Mouse (Mus musculus): ENCODE results near the gene Lrwd1. TPM values are rescaled to one million over a fixed set of nuclear protein-coding genes. Genes with fewer than 3 reads are reported as not detected.
A peak's percentile ranks its signal among the peaks of the same experiment; 100 is the strongest.

Lrwd1 gene
- polyA plus RNA-seq, 2 experiments = 31.1 to 59.4 TPM

GRCm38 (mm10) chr5:136170512-136171362 lies 34.9 kb upstream of the Lrwd1 start, which contains the start of gene Orai2:
Orai2 (minus strand) TSS chr5:136170713.
- Histone ChIP-seq H3K4me3 (replicated peaks; ENCODE audit: low read length) (peak within 1 kb of the TSS; percentile 60), H3K4me1 (ENCODE audit: control insufficient read depth, insufficient read depth, low read length) (peaks cover 7% of the 10 kb centered on the region), H3K27me3 (ENCODE audit: control insufficient read depth, insufficient read depth, low read length) (no peaks in the 10 kb centered on the region), H3K36me3 (ENCODE audit: control insufficient read depth, insufficient read depth, low read length) (no peaks in the 10 kb centered on the region; the same call in 1 of the 2 replicates), H3K27ac (replicated peaks; ENCODE audit: low read depth, low read length) (0 out of 2 replicates have a peak within 1 kb of the TSS, but pooled peaks have one; percentile 7), H3K9ac (ENCODE audit: low read depth, low read length, severe bottlenecking) (peak within 1 kb of the TSS; percentile 70), H3K4me2 (replicated peaks; ENCODE audit: low read depth, low read length, severe bottlenecking) (peak within 1 kb of the TSS; percentile 93), H3K9me3 (ENCODE audit: control insufficient read depth, low read length) (no peaks in the 10 kb centered on the region)
- peak; percentile 75 for DNase-seq (ENCODE audit: low spot score)
- WGBS = 7% methylated on average over 44 of the region's 49 CpGs
- ATAC-seq (ENCODE audit: low FRiP score, low read depth) = peak; percentile 90
- no peak for TF ChIP-seq POLR2A (IDR thresholded peaks at IDR 0.05; ENCODE audit: borderline replicate concordance, extremely low read depth, insufficient read depth, insufficient read length)

DNA sequence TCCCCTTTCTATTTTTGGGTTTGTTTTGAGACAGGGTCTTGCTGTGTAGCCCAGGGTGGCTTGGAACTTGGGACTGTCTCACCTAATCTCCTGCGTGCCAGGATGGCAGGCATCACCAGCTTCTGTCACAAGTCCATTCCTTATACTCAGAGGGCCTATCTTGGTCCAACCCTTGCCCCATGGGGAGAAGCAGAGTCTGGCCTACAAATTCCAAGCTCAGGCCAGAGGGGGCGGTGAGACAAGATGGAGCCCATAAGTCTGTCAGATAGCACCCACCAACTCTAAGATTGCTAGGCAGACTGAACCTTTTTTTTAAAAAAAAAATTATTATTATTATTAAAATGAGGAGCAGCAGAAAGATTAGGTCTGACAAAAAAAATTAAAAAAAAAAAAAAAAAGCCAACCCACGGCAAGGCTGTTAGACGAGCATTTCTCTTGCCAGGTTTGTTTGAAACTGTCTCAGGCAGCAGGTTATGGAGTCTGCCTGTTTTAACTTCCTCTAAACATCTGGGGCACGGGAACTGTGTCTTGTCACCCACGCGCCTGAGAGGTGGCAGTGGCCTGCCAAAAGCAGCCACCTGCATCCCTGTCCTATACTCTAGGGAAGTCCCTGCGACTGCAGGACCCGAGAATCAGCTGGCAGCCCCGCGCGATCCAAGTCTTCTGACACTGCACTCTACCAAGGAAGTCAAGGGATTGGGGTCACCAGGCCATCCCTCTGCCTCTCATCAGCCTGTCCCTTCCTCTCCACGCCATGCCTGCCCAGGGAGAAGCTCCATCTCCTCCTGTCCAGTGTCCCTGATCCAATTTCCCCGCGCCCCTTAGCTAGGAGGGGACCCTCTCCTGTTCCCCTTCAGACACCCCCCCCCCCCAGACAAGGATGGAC lies 34.0 kb upstream of the Lrwd1 start:
- TF ChIP-seq POLR2A (IDR thresholded peaks at IDR 0.05; ENCODE audit: borderline replicate concordance, extremely low read depth, insufficient read depth, insufficient read length) = no peak
- Histone ChIP-seq H3K27ac (replicated peaks; ENCODE audit: low read depth, low read length) (no peak overlapping the region), H3K4me2 (replicated peaks; ENCODE audit: low read depth, low read length, severe bottlenecking) (peak overlapping the region; percentile 93), H3K9ac (ENCODE audit: low read depth, low read length, severe bottlenecking) (peak overlapping the region; percentile 70), H3K9me3 (ENCODE audit: control insufficient read depth, low read length) (no peaks in the 10 kb centered on the region), H3K4me3 (replicated peaks; ENCODE audit: low read length) (peak overlapping the region; percentile 60), H3K27me3 (ENCODE audit: control insufficient read depth, insufficient read depth, low read length) (no peaks in the 10 kb centered on the region), H3K36me3 (ENCODE audit: control insufficient read depth, insufficient read depth, low read length) (no peaks in the 10 kb centered on the region; the same call in 1 of the 2 replicates), H3K4me1 (ENCODE audit: control insufficient read depth, insufficient read depth, low read length) (peaks cover 7% of the 10 kb centered on the region)
- peak; percentile 24; the same call in 1 of the 2 replicates for ATAC-seq (ENCODE audit: low FRiP score, low read depth)
- WGBS = 13% methylated on average over 14 of the region's 15 CpGs
- DNase-seq (ENCODE audit: low spot score) = peak; percentile 7

- TF ChIP-seq POLR2A (IDR thresholded peaks at IDR 0.05; ENCODE audit: borderline replicate concordance, extremely low read depth, insufficient read depth, insufficient read length) = no peak
- Histone ChIP-seq H3K36me3 (ENCODE audit: control insufficient read depth, insufficient read depth, low read length) (no peaks in the 10 kb centered on the region; the same call in 1 of the 2 replicates), H3K4me1 (ENCODE audit: control insufficient read depth, insufficient read depth, low read length) (peaks cover 7% of the 10 kb centered on the region), H3K27me3 (ENCODE audit: control insufficient read depth, insufficient read depth, low read length) (no peaks in the 10 kb centered on the region), H3K4me3 (replicated peaks; ENCODE audit: low read length) (no peak overlapping the region), H3K9ac (ENCODE audit: low read depth, low read length, severe bottlenecking) (no peak overlapping the region), H3K4me2 (replicated peaks; ENCODE audit: low read depth, low read length, severe bottlenecking) (no peak overlapping the region), H3K27ac (replicated peaks; ENCODE audit: low read depth, low read length) (no peak overlapping the region), H3K9me3 (ENCODE audit: control insufficient read depth, low read length) (no peaks in the 10 kb centered on the region)
- 89% methylated on average over 3 of the region's 3 CpGs for WGBS
- ATAC-seq (ENCODE audit: low FRiP score, low read depth) (no peak), DNase-seq (ENCODE audit: low spot score) (no peak)
Observed at GRCm38 (mm10) chr5:136168071-136168470, 32.2 kb upstream of the Lrwd1 start.

DNA sequence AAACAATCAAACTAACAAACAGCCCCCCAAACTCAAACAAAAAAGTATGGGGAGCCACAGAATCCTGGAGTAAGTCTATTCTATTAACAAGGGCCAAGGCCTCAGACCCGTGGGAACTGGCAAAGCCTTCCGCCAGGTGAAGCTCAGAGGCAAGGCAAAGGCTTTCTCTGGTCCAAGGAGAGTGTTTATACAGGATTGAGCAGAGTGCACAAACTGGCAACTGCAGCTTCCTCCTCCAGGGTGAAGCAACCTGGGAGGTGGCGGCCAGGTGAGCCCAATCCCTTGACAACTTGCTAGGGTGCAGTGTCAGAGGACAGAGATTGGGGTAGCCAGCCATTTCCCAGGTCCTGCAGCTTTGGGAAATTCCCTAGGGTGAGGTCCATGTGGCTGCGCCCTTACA lies 31.4 kb upstream of the Lrwd1 start:
- H3K4me3 ChIP-seq (replicated peaks; ENCODE audit: low read length) = no peak overlapping the region
- no peaks in the 10 kb centered on the region for H3K27me3 ChIP-seq (ENCODE audit: control insufficient read depth, insufficient read depth, low read length)
- DNase-seq (ENCODE audit: low spot score) (no peak), ATAC-seq (ENCODE audit: low FRiP score, low read depth) (no peak)
- no peaks in the 10 kb centered on the region; the same call in 1 of the 2 replicates for H3K36me3 ChIP-seq (ENCODE audit: control insufficient read depth, insufficient read depth, low read length)
- H3K9ac ChIP-seq (ENCODE audit: low read depth, low read length, severe bottlenecking) = no peak overlapping the region
- no peak for TF ChIP-seq POLR2A (IDR thresholded peaks at IDR 0.05; ENCODE audit: borderline replicate concordance, extremely low read depth, insufficient read depth, insufficient read length)
- H3K4me2 ChIP-seq (replicated peaks; ENCODE audit: low read depth, low read length, severe bottlenecking) = no peak overlapping the region
- WGBS = 91% methylated on average over 4 of the region's 4 CpGs
- H3K27ac ChIP-seq (replicated peaks; ENCODE audit: low read depth, low read length) = no peak overlapping the region
- no peaks in the 10 kb centered on the region for H3K9me3 ChIP-seq (ENCODE audit: control insufficient read depth, low read length)
- peaks cover 7% of the 10 kb centered on the region for H3K4me1 ChIP-seq (ENCODE audit: control insufficient read depth, insufficient read depth, low read length)

DNA sequence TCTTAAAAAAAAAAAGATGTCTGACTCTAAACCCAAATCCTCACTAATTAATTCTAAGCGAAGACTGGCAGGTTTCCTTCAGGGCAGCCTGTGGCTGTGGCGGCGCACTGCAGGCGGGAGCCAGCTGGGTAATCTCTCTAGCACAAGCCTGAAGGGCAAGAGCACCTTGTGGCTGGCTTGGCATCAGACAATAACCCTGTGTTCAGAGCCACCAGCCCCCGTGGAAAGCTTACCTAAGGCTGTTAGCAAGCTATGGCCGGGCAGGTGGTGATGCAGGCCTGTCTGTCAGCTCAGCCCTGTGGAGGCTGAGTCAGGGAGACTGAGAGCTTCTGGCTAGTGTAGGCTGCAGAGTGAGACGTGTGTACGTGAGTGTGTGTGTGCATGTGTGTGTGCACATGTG lies 29.4 kb upstream of the Lrwd1 start:
- Histone ChIP-seq H3K4me1 (ENCODE audit: control insufficient read depth, insufficient read depth, low read length) (peaks cover 3% of the 10 kb centered on the region; the same call in 1 of the 2 replicates), H3K36me3 (ENCODE audit: control insufficient read depth, insufficient read depth, low read length) (no peaks in the 10 kb centered on the region; the same call in 1 of the 2 replicates), H3K9ac (ENCODE audit: low read depth, low read length, severe bottlenecking) (no peak overlapping the region), H3K9me3 (ENCODE audit: control insufficient read depth, low read length) (no peaks in the 10 kb centered on the region), H3K4me2 (replicated peaks; ENCODE audit: low read depth, low read length, severe bottlenecking) (no peak overlapping the region), H3K27me3 (ENCODE audit: control insufficient read depth, insufficient read depth, low read length) (no peaks in the 10 kb centered on the region), H3K27ac (replicated peaks; ENCODE audit: low read depth, low read length) (no peak overlapping the region), H3K4me3 (replicated peaks; ENCODE audit: low read length) (no peak overlapping the region)
- WGBS = 70% methylated on average over 8 of the region's 8 CpGs
- no peak for TF ChIP-seq POLR2A (IDR thresholded peaks at IDR 0.05; ENCODE audit: borderline replicate concordance, extremely low read depth, insufficient read depth, insufficient read length)
- no peak for ATAC-seq (ENCODE audit: low FRiP score, low read depth)
- no peak for DNase-seq (ENCODE audit: low spot score)

Measured in limb, embryonic 14.5 days (tissue).